Mouse (Mus musculus) limb, embryonic 15.5 days (tissue): ENCODE results near the gene Ero1lb. TPM values are rescaled to one million over a fixed set of nuclear protein-coding genes. Genes with fewer than 3 reads are reported as not detected.

ENCODE experiments used
- ATAC-seq: fragments of 200-750 bp; cut with Nextera tagmentation; 2 replicates; pipeline ENCODE4 v1.8.0; 2017; ENCODE audit warnings: low read depth, moderate TSS enrichment; ENCODE audit not compliant: insufficient number of reproducible peaks, low FRiP score, low TSS enrichment
- H3K27ac ChIP-seq: fragments of 300-500 bp; sonication (generic); 2 replicates; pipeline ENCODE4 v1.5.1; 2015; ENCODE audit warnings: moderate library complexity, mild to moderate bottlenecking, inconsistent platforms
- H3K27me3 ChIP-seq: fragments of 300-500 bp; sonication (generic); 2 replicates; pipeline ENCODE4 v1.6.1; 2015; ENCODE audit warnings: inconsistent platforms
- H3K36me3 ChIP-seq: fragments of 300-500 bp; sonication (generic); 2 replicates; pipeline ENCODE4 v1.6.1; 2015; ENCODE audit warnings: inconsistent platforms
- H3K4me1 ChIP-seq: fragments of 300-500 bp; sonication (generic); 2 replicates; pipeline ENCODE4 v1.6.1; 2015; ENCODE audit warnings: inconsistent platforms
- H3K4me2 ChIP-seq: fragments of 300-500 bp; sonication (generic); 2 replicates; pipeline ENCODE4 v1.6.1; 2015; ENCODE audit warnings: mild to moderate bottlenecking, inconsistent platforms
- H3K4me3 ChIP-seq: fragments of 300-500 bp; sonication (generic); 2 replicates; pipeline ENCODE4 v1.5.1; 2015; ENCODE audit warnings: mild to moderate bottlenecking, inconsistent platforms
- H3K9ac ChIP-seq: fragments of 300-500 bp; sonication (generic); 2 replicates; pipeline ENCODE4 v1.6.1; 2015; ENCODE audit warnings: inconsistent platforms
- H3K9me3 ChIP-seq: fragments of 300-500 bp; sonication (generic); 2 replicates; pipeline ENCODE4 v1.6.1; 2016; ENCODE audit warnings: inconsistent platforms
- WGBS: fragments of 180-500 bp; shearing (Covaris S2); methylation state at CpG from one replicate; pipeline ENCODE4 v1.1.7; 2015; 5-methylcytosine and 5-hydroxymethylcytosine counted together
- polyA plus RNA-seq: library from polyadenylated mRNA; unstranded; fragments of >200 nt; fragmentation: Nextera tagmentation; extraction: Ambion mirVana; gene quantifications from 2 replicates; pipeline ENCODE4 v1.2.1, GENCODE M21; 2015

The Ero1lb gene
- polyA plus RNA-seq, 1 experiment from 2014 or later = 6.6 TPM

DNA sequence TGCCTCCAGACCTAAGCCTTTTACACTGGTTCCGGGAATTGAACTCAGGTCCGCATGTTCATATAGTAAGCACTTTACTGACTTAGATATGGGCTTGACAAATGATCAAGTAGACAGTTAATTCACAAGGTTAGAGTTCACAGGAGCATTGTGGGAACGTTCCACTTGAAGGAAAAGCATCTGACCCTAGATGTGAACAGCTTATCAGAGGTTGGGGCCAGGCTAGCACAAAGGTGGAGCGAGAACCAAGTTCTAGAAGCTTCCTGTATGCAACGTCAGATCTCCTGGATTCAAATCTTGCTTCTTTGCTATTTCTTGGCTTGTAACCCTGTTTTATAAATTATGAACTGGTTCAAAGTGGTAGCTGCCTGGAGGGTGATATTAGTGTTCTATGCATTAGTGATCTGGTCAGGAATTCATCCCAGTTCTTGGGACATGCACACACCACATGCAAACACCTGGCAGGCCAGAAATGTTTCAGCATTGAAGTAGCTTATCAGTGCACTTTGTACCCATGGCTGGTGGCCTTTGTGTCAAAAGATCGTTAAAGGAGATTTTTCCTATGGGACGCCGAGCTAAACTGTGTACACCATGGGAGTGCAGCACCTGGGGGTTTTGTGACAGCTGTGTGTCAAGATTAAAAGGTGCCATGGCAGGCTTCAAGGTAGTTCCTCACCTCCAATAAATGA lies 21.6 kb upstream of the Ero1lb start:
- ATAC-seq = no peak
- Histone ChIP-seq H3K36me3 (no peaks in the 10 kb centered on the region), H3K9ac (no peak overlapping the region), H3K4me2 (no peak overlapping the region), H3K27ac (no peak overlapping the region), H3K4me1 (peaks cover 9% of the 10 kb centered on the region; the same call in 1 of the 2 replicates), H3K4me3 (no peak overlapping the region), H3K27me3 (no peaks in the 10 kb centered on the region), H3K9me3 (no peaks in the 10 kb centered on the region)
- WGBS = 82% methylated on average over 8 of the region's 8 CpGs

GRCm38 (mm10) chr13:12554211-12554610 lies 11.5 kb upstream of the Ero1lb start:
- 54% methylated on average over 4 of the region's 4 CpGs for WGBS
- Histone ChIP-seq H3K9me3 (no peaks in the 10 kb centered on the region), H3K4me3 (no peak overlapping the region), H3K4me2 (no peak overlapping the region), H3K36me3 (no peaks in the 10 kb centered on the region), H3K4me1 (no peaks in the 10 kb centered on the region), H3K9ac (no peak overlapping the region), H3K27me3 (no peaks in the 10 kb centered on the region), H3K27ac (no peak overlapping the region)
- ATAC-seq = no peak

- H3K9ac ChIP-seq = no peak overlapping the region
- no peaks in the 10 kb centered on the region for H3K4me1 ChIP-seq
- no peak overlapping the region for H3K27ac ChIP-seq
- no peaks in the 10 kb centered on the region for H3K36me3 ChIP-seq
- H3K9me3 ChIP-seq = no peaks in the 10 kb centered on the region
- 55% methylated on average over 3 of the region's 3 CpGs for WGBS
- no peaks in the 10 kb centered on the region for H3K27me3 ChIP-seq
- H3K4me2 ChIP-seq = no peak overlapping the region
- no peak for ATAC-seq
- no peak overlapping the region for H3K4me3 ChIP-seq
Observed at GRCm38 (mm10) chr13:12559044-12559443, 6.6 kb upstream of the Ero1lb start.

DNA sequence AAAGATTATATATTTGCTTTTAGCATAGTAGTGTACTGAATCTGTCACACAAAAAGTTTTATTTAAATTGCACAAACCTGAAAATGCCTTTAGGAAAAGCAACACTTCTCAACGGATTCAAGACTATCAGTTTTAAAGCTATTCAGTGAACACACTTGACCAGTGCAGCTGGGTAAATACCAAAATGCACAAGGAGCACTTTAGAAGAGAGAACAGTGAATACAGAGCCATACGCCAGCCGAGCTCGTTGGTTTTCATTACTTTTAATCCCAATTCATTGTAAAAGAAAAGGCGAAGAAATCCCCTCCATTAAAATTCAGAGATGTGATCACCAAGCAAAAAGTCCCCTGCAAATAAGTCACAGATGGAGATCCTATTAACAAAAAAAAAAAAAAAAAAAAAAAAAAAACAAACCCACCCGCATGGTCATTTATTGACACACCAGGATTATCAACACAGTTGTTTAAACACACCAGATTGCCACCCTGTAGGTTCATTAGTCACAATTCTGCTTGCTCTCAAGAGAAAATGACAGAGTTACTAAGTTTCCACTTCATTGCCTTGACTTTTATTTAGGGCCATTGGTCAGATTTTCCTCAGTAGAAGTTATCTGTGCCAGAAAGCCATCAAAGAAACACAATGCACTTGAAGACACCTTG lies 6.1 kb upstream of the Ero1lb start:
- Histone ChIP-seq H3K36me3 (no peaks in the 10 kb centered on the region), H3K4me3 (no peak overlapping the region), H3K27ac (no peak overlapping the region), H3K27me3 (no peaks in the 10 kb centered on the region), H3K9ac (no peak overlapping the region), H3K4me2 (no peak overlapping the region), H3K4me1 (no peaks in the 10 kb centered on the region), H3K9me3 (no peaks in the 10 kb centered on the region)
- no peak for ATAC-seq
- 47% methylated on average over 6 of the region's 6 CpGs for WGBS

GRCm38 (mm10) chr13:12561729-12562128 lies 3.9 kb upstream of the Ero1lb start:
- Histone ChIP-seq H3K27me3 (no peaks in the 10 kb centered on the region), H3K36me3 (no peaks in the 10 kb centered on the region), H3K9ac (no peak overlapping the region), H3K4me3 (no peak overlapping the region), H3K4me2 (no peak overlapping the region), H3K27ac (no peak overlapping the region), H3K4me1 (peaks cover 9% of the 10 kb centered on the region; the same call in 1 of the 2 replicates), H3K9me3 (no peaks in the 10 kb centered on the region)
- 58% methylated on average over 2 of the region's 2 CpGs for WGBS
- ATAC-seq = no peak

DNA sequence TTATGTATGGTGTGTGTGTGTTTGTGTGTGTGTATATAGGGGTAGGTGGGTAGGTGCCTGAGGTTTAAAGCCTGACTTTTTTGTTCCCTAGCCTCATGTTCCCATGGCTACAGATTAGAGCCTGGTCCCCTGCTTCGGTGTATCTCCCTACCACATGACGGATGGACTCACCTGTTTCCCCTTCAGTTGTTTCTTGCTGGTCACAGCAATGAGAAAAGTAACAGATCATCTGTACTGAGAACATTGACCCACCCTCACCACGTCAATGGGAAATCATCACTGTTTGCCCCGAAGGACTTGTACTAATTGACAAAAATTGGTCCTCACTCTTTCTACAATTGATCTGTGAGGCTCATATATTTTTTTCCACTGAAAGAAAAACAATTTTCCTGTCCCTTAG lies 3.4 kb upstream of the Ero1lb start:
- Histone ChIP-seq H3K4me2 (no peak overlapping the region), H3K27me3 (no peaks in the 10 kb centered on the region), H3K9me3 (no peaks in the 10 kb centered on the region), H3K27ac (no peak overlapping the region), H3K4me1 (peaks cover 9% of the 10 kb centered on the region; the same call in 1 of the 2 replicates), H3K36me3 (no peaks in the 10 kb centered on the region), H3K9ac (no peak overlapping the region), H3K4me3 (no peak overlapping the region)
- ATAC-seq = no peak
- WGBS = 83% methylated on average over 4 of the region's 4 CpGs

GRCm38 (mm10) chr13:12567936-12568335 lies 2.3 kb downstream of the Ero1lb start:
- no peaks in the 10 kb centered on the region for H3K36me3 ChIP-seq
- no peaks in the 10 kb centered on the region for H3K9me3 ChIP-seq
- H3K4me1 ChIP-seq = peaks cover 9% of the 10 kb centered on the region; the same call in 1 of the 2 replicates
- no peaks in the 10 kb centered on the region for H3K27me3 ChIP-seq
- no peak overlapping the region for H3K9ac ChIP-seq
- no peak overlapping the region for H3K27ac ChIP-seq
- ATAC-seq = no peak
- WGBS = 68% methylated on average over 1 of the region's 1 CpGs
- H3K4me3 ChIP-seq = no peak overlapping the region
- H3K4me2 ChIP-seq = no peak overlapping the region

DNA sequence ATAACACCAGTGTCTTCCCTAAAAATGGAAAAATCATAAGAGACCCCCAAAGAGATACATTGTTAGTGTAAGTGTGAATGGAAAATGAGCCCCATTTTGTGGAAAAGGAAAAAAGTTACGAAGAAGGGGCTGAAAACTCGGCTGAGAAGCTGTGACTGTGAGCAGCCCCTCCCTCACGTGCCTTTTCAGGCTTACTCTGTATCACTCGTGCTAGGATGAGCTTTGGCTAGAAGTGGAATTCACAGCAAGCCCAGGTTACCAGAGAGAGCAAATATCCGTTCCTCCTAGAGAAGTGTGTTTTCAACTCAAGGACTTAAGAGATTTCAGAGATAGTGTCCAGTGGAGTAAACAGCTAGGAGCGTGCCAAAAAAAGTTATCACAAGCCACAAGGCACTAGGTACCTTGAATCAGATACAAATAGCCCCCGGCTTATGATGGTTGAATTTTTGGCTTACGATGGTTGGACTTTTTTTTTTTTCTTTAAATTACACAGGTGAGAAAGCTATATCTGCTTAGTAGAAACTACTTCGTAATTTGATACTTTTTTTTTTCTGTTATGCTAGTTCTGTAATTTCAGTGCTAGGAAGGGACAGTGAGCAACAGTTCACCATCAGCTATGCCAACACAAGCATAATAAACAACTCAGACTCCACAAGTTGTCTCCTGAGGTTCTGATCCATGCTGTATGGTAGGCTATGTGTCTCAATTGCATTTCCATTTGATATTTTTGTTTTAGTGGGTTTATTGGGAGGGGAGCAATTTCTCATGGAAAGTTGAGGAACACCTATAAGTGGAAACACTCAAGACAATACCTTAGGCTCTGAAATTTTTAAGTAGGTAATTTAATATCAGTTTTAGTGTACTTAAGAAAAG lies 3.2 kb downstream of the Ero1lb start:
- H3K4me2 ChIP-seq = no peak overlapping the region
- H3K27me3 ChIP-seq = no peaks in the 10 kb centered on the region
- ATAC-seq = no peak
- no peak overlapping the region for H3K9ac ChIP-seq
- H3K4me1 ChIP-seq = peaks cover 9% of the 10 kb centered on the region; the same call in 1 of the 2 replicates
- no peak overlapping the region for H3K27ac ChIP-seq
- no peaks in the 10 kb centered on the region for H3K9me3 ChIP-seq
- H3K4me3 ChIP-seq = no peak overlapping the region
- no peaks in the 10 kb centered on the region for H3K36me3 ChIP-seq
- WGBS = 64% methylated on average over 9 of the region's 9 CpGs

DNA sequence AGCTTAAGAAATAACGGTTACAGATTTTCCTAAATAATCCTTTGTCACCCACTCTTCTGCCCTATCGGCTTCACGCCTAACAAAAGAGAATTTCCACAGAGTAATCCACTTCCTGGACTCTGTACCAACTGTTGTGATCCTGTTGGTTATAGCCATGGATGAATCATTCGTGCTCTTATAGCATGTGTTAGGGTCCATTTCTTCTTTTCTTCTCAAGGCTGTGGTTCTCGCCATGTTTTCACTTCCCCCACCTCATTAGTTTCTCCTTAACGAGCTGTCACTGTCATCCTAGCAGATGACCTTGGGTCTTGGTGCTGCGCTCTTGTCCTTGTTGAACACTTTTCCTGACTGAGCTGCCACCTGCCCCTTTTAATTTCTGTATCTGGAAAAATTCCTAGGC lies 4.1 kb downstream of the Ero1lb start:
- 82% methylated on average over 7 of the region's 7 CpGs for WGBS

GRCm38 (mm10) chr13:12574979-12575536 lies 9.4 kb downstream of the Ero1lb start:
- no peaks in the 10 kb centered on the region for H3K9me3 ChIP-seq
- no peaks in the 10 kb centered on the region for H3K4me1 ChIP-seq
- WGBS = 85% methylated on average over 9 of the region's 9 CpGs
- no peak overlapping the region for H3K27ac ChIP-seq
- no peak overlapping the region for H3K9ac ChIP-seq
- H3K4me2 ChIP-seq = no peak overlapping the region
- no peak for ATAC-seq
- no peaks in the 10 kb centered on the region for H3K36me3 ChIP-seq
- no peaks in the 10 kb centered on the region for H3K27me3 ChIP-seq
- H3K4me3 ChIP-seq = no peak overlapping the region

More for the DNA sequence above, 4.1 kb downstream of the Ero1lb start:
- Histone ChIP-seq H3K27ac (no peak overlapping the region), H3K9me3 (no peaks in the 10 kb centered on the region), H3K36me3 (no peaks in the 10 kb centered on the region), H3K4me1 (peaks cover 9% of the 10 kb centered on the region; the same call in 1 of the 2 replicates), H3K4me2 (no peak overlapping the region), H3K9ac (no peak overlapping the region), H3K4me3 (no peak overlapping the region), H3K27me3 (no peaks in the 10 kb centered on the region)
- no peak for ATAC-seq

DNA sequence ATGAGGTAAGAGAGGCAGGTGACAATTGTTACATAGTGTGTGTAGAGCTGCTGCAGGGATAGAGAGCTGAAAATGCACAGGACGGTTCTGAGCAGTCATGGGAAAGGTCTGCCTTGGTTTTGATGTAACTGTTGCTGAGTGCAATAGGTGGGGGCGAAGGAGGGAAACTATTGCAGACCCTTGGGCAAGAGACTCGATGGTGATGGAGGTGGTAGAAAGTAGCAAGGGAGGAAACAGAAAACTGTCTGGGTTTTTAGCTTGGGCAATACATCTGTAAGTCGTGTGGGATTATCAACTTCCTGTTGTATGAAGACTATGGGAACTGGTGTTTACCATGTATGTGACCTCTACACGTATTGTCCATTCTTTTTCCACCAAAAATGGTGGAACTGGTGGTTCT lies 12.5 kb downstream of the Ero1lb start:
- Histone ChIP-seq H3K4me3 (no peak overlapping the region), H3K27ac (no peak overlapping the region), H3K9ac (no peak overlapping the region), H3K27me3 (no peaks in the 10 kb centered on the region), H3K4me1 (no peaks in the 10 kb centered on the region), H3K9me3 (no peaks in the 10 kb centered on the region), H3K36me3 (no peaks in the 10 kb centered on the region), H3K4me2 (no peak overlapping the region)
- 85% methylated on average over 5 of the region's 5 CpGs for WGBS
- no peak for ATAC-seq
